Mouse (Mus musculus): ENCODE measurements around the gene Fhod1.

DNA sequence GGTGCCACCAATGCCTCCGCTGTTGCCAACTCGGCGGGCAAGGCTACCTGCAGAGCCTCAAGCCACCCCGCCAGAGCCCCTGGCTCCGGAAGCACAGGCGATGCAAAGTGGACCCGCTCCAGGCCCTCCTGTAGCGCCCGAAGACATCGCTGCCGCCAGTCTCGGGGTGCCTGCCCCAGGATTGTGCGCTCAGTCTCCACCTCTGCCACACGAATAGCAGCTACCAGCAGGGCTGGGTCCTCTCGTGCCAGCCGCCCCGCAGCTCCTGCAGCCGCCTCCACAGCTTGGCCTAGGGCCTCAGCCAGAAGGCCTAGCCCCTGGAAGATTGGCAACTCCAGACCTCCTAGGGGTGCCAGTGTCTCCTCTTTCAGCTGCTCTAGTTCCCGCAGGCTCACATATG is 54.3 kb downstream of the Fhod1 start:
- TF ChIP-seq GATA1 (IDR thresholded peaks at IDR 0.05; ENCODE audit: borderline replicate concordance, low read length) (no peak), FLI1 (IDR thresholded peaks at IDR 0.05; ENCODE audit: low read length) (no peak)
